Mouse (Mus musculus) heart, adult 2 months (tissue): ENCODE results near the gene Pcdh15.

Experiments used
- CTCF ChIP-seq: fragments of 200-600 bp; IDR thresholded peaks from 2 replicates; pipeline ENCODE4 v1.8.1; 2022; ENCODE audit warnings: antibody characterized with exemption, mild to moderate bottlenecking, moderate library complexity
- POLR2A ChIP-seq: fragments of 200-500 bp; IDR thresholded peaks from 2 replicates; pipeline ENCODE4 v1.6.1; 2011; ENCODE audit warnings: mild to moderate bottlenecking, low read depth, low read length, control low read depth; ENCODE audit not compliant: insufficient read depth

DNA sequence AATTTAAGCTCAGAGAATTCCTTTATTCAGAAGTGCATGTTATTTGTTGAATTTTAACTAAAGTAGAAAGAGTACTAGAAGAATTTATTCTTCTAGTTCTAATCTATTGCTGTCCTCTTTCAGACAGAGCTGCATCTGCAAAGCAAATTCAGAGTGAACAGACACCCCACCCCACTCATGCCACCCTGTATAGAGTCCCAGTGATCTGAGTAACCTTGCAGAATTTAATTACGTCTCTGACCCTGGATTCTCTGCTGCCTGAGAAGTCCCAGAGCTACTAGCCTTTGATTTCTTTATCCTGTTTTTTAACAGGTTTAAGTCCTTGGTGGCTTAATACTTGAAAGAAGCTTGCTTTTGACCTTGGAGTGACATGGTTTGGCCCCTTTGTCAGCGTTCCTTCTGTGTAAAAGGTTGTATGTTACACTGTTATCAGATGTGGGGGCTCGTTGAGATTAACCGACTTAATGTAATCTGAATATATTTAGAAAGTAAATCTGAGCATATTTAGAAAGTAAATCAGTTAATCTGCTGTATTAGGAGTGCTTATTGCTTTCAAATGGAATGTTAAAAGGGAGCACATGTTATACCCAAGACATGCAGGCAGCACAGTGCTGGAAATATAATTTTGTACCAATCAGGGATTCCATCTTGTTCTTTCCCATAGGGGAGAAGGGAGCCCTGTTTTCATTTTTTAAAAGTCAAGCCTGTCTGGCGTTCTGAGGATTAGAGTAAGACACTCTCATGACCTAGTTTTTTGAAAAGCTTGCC lies 601.6 kb downstream of the Pcdh15 start:
- TF ChIP-seq POLR2A (no peak), CTCF (no peak)
